Mouse (Mus musculus): Measurements from ENCODE around the gene Tekt2.

DNA sequence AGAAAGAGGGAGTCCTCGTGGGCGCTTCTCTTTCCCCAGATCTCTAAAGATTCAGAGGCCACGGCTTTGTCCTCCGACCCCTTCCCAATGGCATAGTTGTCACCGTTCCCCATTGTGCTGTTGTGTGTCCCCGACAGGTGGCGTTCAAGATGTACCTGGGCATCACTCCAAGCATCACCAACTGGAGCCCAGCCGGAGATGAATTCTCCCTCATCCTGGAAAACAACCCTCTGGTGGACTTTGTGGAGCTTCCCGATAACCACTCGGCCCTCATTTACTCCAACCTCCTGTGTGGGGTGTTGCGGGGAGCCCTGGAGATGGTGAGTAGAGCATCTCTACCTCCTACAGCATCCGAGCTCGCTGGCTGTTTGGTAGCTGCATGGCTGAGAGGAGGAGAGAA lies 51.7 kb downstream of the Tekt2 start:
- no peak for TF ChIP-seq CTCF (IDR thresholded peaks at IDR 0.05; ENCODE audit: insufficient read depth, low read depth, low read length)
- no peak for TF ChIP-seq POLR2A (IDR thresholded peaks at IDR 0.05; ENCODE audit: insufficient read depth, low read depth, low read length)
